Mouse (Mus musculus): Measurements from ENCODE around the gene Tnfsf9. TPM values are rescaled to one million over a fixed set of nuclear protein-coding genes. Genes with fewer than 3 reads are reported as not detected.

The Tnfsf9 gene
- polyA plus RNA-seq, 1 experiment from 2014 or later, result 6.0 TPM

DNA sequence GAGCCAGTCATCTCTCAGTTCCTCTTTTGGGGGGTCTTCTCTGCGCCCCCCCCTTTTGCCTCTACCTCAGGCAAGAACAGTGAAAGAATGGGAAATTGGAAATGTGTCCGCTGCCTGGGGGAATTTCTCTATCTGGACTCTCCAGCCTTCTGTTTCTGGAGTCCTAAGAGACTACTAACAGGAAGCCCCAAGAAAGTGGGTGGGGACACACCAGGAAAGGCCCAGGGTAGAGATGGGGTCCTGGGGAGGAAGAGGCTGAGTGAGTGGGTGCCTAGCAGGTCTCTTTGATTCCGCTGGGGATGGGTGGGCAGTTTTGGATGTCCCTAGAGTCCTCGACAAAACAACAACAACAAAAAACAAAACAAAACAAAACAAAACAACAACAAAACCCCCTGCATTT, 629 bp upstream of the Tnfsf9 start:
- 47% methylated on average over 4 of the region's 4 CpGs for WGBS
- ATAC-seq, result peak; percentile 16; the same call in 1 of the 2 replicates

DNA sequence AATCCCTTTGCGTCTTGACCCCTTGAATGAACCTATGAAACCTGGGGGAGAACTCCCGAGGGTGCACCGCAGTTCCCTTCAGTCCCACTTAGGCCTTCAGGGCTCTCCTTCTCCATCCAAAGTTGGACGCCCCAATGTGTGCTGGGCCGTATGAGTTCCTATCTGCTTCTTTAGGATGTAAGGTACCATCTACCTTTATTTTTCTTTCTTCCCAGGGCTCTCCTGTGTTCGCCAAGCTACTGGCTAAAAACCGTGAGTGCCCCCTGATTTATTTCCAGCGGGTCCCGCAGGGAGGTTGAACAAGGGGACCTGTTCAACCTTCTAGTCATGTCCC, 877 bp downstream of the Tnfsf9 start:
- 14% methylated on average over 9 of the region's 9 CpGs for WGBS
- Histone ChIP-seq H3K4me3 (ENCODE audit: low read length) (peak overlapping the region; percentile 68), H3K4me1 (ENCODE audit: control insufficient read depth, insufficient read depth, low read length) (peaks cover 13% of the 10 kb centered on the region), H3K9ac (ENCODE audit: low read depth, low read length) (peak overlapping the region; percentile 76), H3K27me3 (replicated peaks; ENCODE audit: control insufficient read depth, insufficient read depth, low read length) (no peaks in the 10 kb centered on the region), H3K36me3 (ENCODE audit: control insufficient read depth, insufficient read depth, low read length) (peaks cover 2% of the 10 kb centered on the region; the same call in 1 of the 2 replicates), H3K4me2 (ENCODE audit: low read depth, low read length) (peak overlapping the region; percentile 89), H3K9me3 (ENCODE audit: control insufficient read depth, low read length) (no peaks in the 10 kb centered on the region), H3K27ac (ENCODE audit: low read length) (no peak overlapping the region)
- ATAC-seq, result no peak

More for the DNA sequence above, 629 bp upstream of the Tnfsf9 start:
- H3K9me3 ChIP-seq (ENCODE audit: control insufficient read depth, low read length), result no peaks in the 10 kb centered on the region
- peak overlapping the region; percentile 68 for H3K4me3 ChIP-seq (ENCODE audit: low read length)
- peak overlapping the region; percentile 89 for H3K4me2 ChIP-seq (ENCODE audit: low read depth, low read length)
- no peak overlapping the region for H3K27ac ChIP-seq (ENCODE audit: low read length)
- peak overlapping the region; percentile 76 for H3K9ac ChIP-seq (ENCODE audit: low read depth, low read length)
- H3K4me1 ChIP-seq (ENCODE audit: control insufficient read depth, insufficient read depth, low read length), result peaks cover 13% of the 10 kb centered on the region
- no peaks in the 10 kb centered on the region for H3K27me3 ChIP-seq (replicated peaks; ENCODE audit: control insufficient read depth, insufficient read depth, low read length)
- H3K36me3 ChIP-seq (ENCODE audit: control insufficient read depth, insufficient read depth, low read length), result peaks cover 2% of the 10 kb centered on the region; the same call in 1 of the 2 replicates

DNA sequence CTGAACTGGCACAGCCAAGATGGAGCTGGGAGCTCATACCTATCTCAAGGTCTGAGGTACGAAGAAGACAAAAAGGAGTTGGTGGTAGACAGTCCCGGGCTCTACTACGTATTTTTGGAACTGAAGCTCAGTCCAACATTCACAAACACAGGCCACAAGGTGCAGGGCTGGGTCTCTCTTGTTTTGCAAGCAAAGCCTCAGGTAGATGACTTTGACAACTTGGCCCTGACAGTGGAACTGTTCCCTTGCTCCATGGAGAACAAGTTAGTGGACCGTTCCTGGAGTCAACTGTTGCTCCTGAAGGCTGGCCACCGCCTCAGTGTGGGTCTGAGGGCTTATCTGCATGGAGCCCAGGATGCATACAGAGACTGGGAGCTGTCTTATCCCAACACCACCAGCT, 1.9 kb downstream of the Tnfsf9 start:
- Histone ChIP-seq H3K36me3 (ENCODE audit: control insufficient read depth, insufficient read depth, low read length) (peaks cover 2% of the 10 kb centered on the region; the same call in 1 of the 2 replicates), H3K4me2 (ENCODE audit: low read depth, low read length) (no peak overlapping the region), H3K4me3 (ENCODE audit: low read length) (no peak overlapping the region), H3K27ac (ENCODE audit: low read length) (no peak overlapping the region), H3K9me3 (ENCODE audit: control insufficient read depth, low read length) (no peaks in the 10 kb centered on the region), H3K27me3 (replicated peaks; ENCODE audit: control insufficient read depth, insufficient read depth, low read length) (no peaks in the 10 kb centered on the region), H3K9ac (ENCODE audit: low read depth, low read length) (no peak overlapping the region), H3K4me1 (ENCODE audit: control insufficient read depth, insufficient read depth, low read length) (peaks cover 13% of the 10 kb centered on the region)
- ATAC-seq, result no peak
- 90% methylated on average over 5 of the region's 5 CpGs for WGBS

- no peak for ATAC-seq
- no peak overlapping the region for H3K4me3 ChIP-seq (ENCODE audit: low read length)
- H3K9me3 ChIP-seq (ENCODE audit: control insufficient read depth, low read length), result no peaks in the 10 kb centered on the region
- H3K4me1 ChIP-seq (ENCODE audit: control insufficient read depth, insufficient read depth, low read length), result peaks cover 13% of the 10 kb centered on the region
- H3K9ac ChIP-seq (ENCODE audit: low read depth, low read length), result no peak overlapping the region
- no peak overlapping the region for H3K27ac ChIP-seq (ENCODE audit: low read length)
- no peaks in the 10 kb centered on the region for H3K27me3 ChIP-seq (replicated peaks; ENCODE audit: control insufficient read depth, insufficient read depth, low read length)
- 77% methylated on average over 7 of the region's 7 CpGs for WGBS
- no peak overlapping the region for H3K4me2 ChIP-seq (ENCODE audit: low read depth, low read length)
- H3K36me3 ChIP-seq (ENCODE audit: control insufficient read depth, insufficient read depth, low read length), result no peaks in the 10 kb centered on the region
These were observed 3.0 kb downstream of the Tnfsf9 start for GRCm38 (mm10) chr17:57108040-57108665.

DNA sequence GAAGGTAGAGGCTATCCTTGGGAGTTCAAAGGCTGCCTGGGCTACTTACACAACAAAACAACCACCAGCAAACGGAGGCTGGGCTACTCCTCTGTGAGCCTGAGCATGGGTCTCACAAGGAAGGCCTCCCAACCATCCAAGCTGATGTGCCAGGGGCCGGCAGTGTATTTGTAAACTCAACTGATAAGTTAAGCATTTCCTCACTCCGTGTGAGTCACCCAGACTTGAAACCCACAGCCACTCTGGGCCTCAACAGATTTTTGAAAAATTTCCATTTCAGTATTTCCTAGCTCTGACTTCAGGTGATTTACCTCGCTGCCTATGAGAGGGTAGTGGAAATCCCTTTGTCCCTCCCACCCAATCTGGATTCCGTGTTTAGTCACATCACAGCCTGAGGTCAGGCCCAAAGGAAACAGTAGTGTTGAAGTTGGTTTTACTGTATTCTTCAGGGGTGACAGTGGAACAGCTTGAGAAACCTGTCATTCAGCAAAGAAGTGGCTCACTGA, 3.6 kb downstream of the Tnfsf9 start:
- H3K36me3 ChIP-seq (ENCODE audit: control insufficient read depth, insufficient read depth, low read length), result no peaks in the 10 kb centered on the region
- no peak overlapping the region for H3K4me2 ChIP-seq (ENCODE audit: low read depth, low read length)
- H3K27me3 ChIP-seq (replicated peaks; ENCODE audit: control insufficient read depth, insufficient read depth, low read length), result no peaks in the 10 kb centered on the region
- H3K9ac ChIP-seq (ENCODE audit: low read depth, low read length), result no peak overlapping the region
- WGBS, result 48% methylated on average over 5 of the region's 5 CpGs
- H3K9me3 ChIP-seq (ENCODE audit: control insufficient read depth, low read length), result no peaks in the 10 kb centered on the region
- H3K4me3 ChIP-seq (ENCODE audit: low read length), result no peak overlapping the region
- no peak for ATAC-seq
- peaks cover 13% of the 10 kb centered on the region for H3K4me1 ChIP-seq (ENCODE audit: control insufficient read depth, insufficient read depth, low read length)
- H3K27ac ChIP-seq (ENCODE audit: low read length), result no peak overlapping the region

- H3K9ac ChIP-seq (ENCODE audit: low read depth, low read length), result no peak overlapping the region
- H3K4me1 ChIP-seq (ENCODE audit: control insufficient read depth, insufficient read depth, low read length), result peaks cover 5% of the 10 kb centered on the region; the same call in 1 of the 2 replicates
- no peak overlapping the region for H3K4me3 ChIP-seq (ENCODE audit: low read length)
- no peaks in the 10 kb centered on the region for H3K9me3 ChIP-seq (ENCODE audit: control insufficient read depth, low read length)
- H3K36me3 ChIP-seq (ENCODE audit: control insufficient read depth, insufficient read depth, low read length), result no peaks in the 10 kb centered on the region
- no peak for ATAC-seq
- no peaks in the 10 kb centered on the region for H3K27me3 ChIP-seq (replicated peaks; ENCODE audit: control insufficient read depth, insufficient read depth, low read length)
- H3K27ac ChIP-seq (ENCODE audit: low read length), result no peak overlapping the region
- 80% methylated on average over 1 of the region's 1 CpGs for WGBS
- H3K4me2 ChIP-seq (ENCODE audit: low read depth, low read length), result no peak overlapping the region
These were observed 4.9 kb downstream of the Tnfsf9 start for GRCm38 (mm10) chr17:57110005-57110404.

DNA sequence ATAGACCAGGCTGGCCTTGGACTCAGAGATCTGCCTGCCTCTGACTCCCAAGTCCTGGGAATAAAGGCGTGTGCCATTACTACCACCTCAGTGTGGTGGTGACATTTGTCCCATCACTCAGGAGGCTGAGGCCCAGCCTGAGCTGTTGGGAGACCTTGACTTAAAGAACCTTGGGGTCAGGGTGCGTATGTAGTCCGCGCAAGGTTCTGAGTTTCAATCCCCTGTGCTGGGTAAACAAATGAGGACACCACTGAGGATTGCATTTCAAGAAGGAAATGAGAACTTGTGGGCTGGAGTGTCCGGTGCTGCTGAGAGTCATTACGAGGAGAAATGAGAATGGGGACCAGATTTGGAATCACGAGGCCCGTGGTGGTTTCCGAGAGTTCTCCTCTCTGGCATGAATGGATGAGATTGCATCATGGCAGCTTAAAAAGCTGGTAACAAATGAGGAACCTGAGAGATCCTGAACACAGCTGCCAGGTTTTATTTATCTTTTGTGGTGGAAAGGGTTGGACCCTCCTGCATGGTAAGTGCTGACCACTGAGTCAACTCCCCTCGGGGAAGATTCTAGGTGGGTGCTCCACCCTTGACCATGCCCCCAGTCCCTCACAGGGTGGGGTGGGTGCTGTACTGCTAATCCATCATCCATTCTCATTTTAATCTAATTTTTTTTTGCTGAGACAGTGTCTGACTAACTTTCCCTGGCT, 7.8 kb downstream of the Tnfsf9 start:
- no peak overlapping the region for H3K27ac ChIP-seq (ENCODE audit: low read length)
- H3K27me3 ChIP-seq (replicated peaks; ENCODE audit: control insufficient read depth, insufficient read depth, low read length), result no peaks in the 10 kb centered on the region
- H3K4me1 ChIP-seq (ENCODE audit: control insufficient read depth, insufficient read depth, low read length), result no peaks in the 10 kb centered on the region
- no peak for ATAC-seq
- H3K9ac ChIP-seq (ENCODE audit: low read depth, low read length), result no peak overlapping the region
- no peak overlapping the region for H3K4me3 ChIP-seq (ENCODE audit: low read length)
- no peak overlapping the region for H3K4me2 ChIP-seq (ENCODE audit: low read depth, low read length)
- no peaks in the 10 kb centered on the region for H3K9me3 ChIP-seq (ENCODE audit: control insufficient read depth, low read length)
- 78% methylated on average over 10 of the region's 10 CpGs for WGBS
- no peaks in the 10 kb centered on the region for H3K36me3 ChIP-seq (ENCODE audit: control insufficient read depth, insufficient read depth, low read length)

GRCm38 (mm10) chr17:57116801-57117200, 11.7 kb downstream of the Tnfsf9 start:
- Histone ChIP-seq H3K4me3 (ENCODE audit: low read length) (no peak overlapping the region), H3K27ac (ENCODE audit: low read length) (no peak overlapping the region), H3K36me3 (ENCODE audit: control insufficient read depth, insufficient read depth, low read length) (no peaks in the 10 kb centered on the region), H3K9ac (ENCODE audit: low read depth, low read length) (no peak overlapping the region), H3K27me3 (replicated peaks; ENCODE audit: control insufficient read depth, insufficient read depth, low read length) (no peaks in the 10 kb centered on the region), H3K9me3 (ENCODE audit: control insufficient read depth, low read length) (no peaks in the 10 kb centered on the region), H3K4me2 (ENCODE audit: low read depth, low read length) (no peak overlapping the region), H3K4me1 (ENCODE audit: control insufficient read depth, insufficient read depth, low read length) (peaks cover 4% of the 10 kb centered on the region; the same call in 1 of the 2 replicates)
- no peak for ATAC-seq
- whole genome bisulfite sequencing, result 67% methylated on average over 2 of the region's 2 CpGs

- no peaks in the 10 kb centered on the region for H3K36me3 ChIP-seq (ENCODE audit: control insufficient read depth, insufficient read depth, low read length)
- H3K4me2 ChIP-seq (ENCODE audit: low read depth, low read length), result no peak overlapping the region
- 2% methylated on average over 11 of the region's 11 CpGs for WGBS
- H3K9me3 ChIP-seq (ENCODE audit: control insufficient read depth, low read length), result no peaks in the 10 kb centered on the region
- H3K27me3 ChIP-seq (replicated peaks; ENCODE audit: control insufficient read depth, insufficient read depth, low read length), result no peaks in the 10 kb centered on the region
- no peak overlapping the region for H3K4me3 ChIP-seq (ENCODE audit: low read length)
- no peak overlapping the region for H3K9ac ChIP-seq (ENCODE audit: low read depth, low read length)
- no peak overlapping the region for H3K27ac ChIP-seq (ENCODE audit: low read length)
- ATAC-seq, result peak; percentile 93
- peaks cover 4% of the 10 kb centered on the region; the same call in 1 of the 2 replicates for H3K4me1 ChIP-seq (ENCODE audit: control insufficient read depth, insufficient read depth, low read length)
These were observed 13.6 kb downstream of the Tnfsf9 start for GRCm38 (mm10) chr17:57118524-57119349.
